Mouse (Mus musculus): ENCODE results near the gene Gm5617. TPM values are rescaled to one million over a fixed set of nuclear protein-coding genes. Genes with fewer than 3 reads are reported as not detected.
A peak's percentile ranks its signal among the peaks of the same experiment; 100 is the strongest.
"Not testable (repeated sequence)": the region's sequence is repeated elsewhere in the genome, so short reads cannot be mapped to it uniquely, and the experiment has no call there.

Gene Gm5617
- total RNA-seq (2021) = 10 to 100 TPM; 11.7 to 14.2 TPM

DNA sequence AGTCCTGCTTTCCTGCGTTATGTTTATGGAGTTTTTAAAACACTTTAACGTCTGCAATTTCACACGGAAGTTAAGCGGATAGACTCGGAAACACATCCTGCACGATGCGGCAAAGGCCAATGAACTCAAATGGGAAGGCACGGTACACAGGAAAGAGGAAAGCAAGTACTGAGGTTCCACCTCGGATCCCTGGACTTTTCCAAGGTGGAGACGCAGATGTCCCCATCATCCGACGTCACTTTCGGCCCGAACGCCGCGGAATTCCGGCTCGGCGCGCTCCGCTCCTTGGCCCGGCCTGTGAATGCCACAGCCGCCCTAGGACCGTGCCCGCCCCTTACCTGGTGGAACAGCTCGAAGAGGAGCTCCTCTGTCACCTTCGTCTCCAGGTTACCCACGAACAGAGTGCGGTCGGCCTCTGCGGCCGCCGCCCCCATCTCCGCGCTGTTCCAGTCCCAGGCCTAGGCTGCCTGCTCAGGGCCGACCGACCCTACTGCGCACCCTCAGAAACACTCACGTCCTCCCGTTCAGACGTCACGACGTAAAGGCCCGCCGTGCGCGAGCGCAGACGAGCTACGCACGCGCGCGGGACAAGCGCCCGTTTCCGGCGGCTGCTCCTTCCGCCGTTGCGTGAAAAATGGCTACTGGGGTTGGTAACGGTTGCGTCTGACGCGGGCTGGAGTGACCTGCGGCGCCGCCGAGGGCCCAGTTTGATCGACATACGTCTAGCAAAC, at the start of gene Gm5617, which contains the start of gene Rbm7:
TSS of gene Gm5617 (plus strand) at position 626 of the 731 bp plus-strand sequence.
TSS of gene Rbm7 (minus strand) at position 483 of the 731 bp plus-strand sequence.
- DNase-seq (ENCODE audit: extremely low spot score in 1 of 2, low spot score in 1 of 2) = peak; percentile 87 to 91

DNA sequence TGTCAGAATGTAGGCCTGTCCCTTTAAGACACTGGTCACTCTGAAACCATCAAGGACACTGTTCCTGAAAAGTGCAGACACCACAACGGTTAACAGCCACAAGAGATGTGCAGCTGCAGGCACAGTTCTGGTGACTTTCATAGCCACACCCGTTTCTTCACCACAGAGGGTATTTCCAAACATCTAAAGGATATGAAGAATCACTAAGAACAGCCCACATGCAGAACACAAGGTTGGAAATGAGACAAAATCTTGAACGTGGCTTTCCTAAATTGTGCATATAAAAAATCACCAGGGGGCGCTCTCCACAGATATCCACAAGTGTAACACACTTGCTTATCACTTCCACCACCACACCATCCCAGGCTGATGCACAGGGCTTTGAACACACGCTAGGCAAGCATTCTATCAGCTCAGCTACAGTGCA, 47.4 kb upstream of the Gm5617 start:
- peak in 1 of 2 experiments; percentile 14 for DNase-seq (ENCODE audit: extremely low spot score in 1 of 2, low spot score in 1 of 2)

DNA sequence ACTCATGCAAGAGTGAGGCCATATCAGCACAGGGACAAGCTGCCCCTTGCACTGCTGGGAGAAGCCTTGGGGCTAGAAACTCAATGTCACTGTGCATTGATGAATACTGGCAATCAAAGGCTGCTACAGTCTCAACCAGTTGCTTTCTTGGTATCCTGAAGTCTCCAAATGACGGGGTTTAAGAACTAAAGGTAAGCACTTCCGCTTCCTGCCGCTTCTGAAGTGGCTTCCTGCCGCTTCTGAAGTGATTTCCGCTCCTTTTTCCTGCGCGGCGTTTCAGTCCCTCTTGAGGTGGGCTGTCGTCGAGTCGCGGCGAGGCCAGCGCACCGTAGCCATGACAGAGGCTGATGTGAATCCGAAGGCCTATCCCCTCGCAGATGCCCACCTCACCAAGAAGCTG, 45.2 kb upstream of the Gm5617 start:
- no peak for DNase-seq (ENCODE audit: extremely low spot score in 1 of 2, low spot score in 1 of 2)

DNA sequence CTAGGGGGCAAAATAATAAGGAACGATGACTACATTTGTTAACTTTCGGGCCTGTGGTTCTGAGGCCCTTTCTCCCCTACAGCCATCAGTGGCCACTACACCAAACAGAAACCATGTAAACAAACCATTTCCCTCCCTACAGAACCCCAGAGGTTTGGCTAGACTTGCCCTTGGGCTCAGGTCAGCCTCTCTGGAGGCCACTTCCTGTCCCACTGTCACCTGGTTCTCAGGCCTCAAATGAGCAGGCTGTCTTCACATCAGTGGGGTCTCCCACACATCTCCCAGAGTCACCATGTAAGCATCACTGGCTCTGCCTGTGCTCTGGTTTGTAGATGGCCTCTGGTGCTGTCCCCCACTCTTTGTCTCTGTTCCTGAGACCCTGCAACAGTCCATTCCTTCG, 39.3 kb upstream of the Gm5617 start:
- DNase-seq (ENCODE audit: extremely low spot score in 1 of 2, low spot score in 1 of 2) = no peak

DNA sequence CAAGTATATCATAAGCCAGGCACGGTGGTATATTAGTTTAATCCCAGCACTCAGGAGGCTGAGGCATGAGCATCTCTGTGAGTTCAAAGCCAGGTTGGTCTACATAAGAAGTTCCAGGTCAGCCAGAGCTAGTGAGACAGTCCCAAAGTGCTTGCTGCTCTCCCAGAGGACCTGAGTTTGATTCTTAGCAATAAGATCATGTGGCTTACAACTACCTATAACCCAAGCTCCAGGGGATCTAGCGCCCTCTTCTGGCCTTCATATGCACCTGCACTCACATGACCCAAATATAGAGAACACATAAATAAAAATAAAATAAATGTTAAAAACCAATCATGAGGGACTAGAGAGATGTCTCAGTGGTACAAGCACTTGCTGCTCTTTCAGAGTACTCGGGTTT, 36.4 kb upstream of the Gm5617 start:
- no peak for DNase-seq (ENCODE audit: extremely low spot score in 1 of 2, low spot score in 1 of 2)

DNA sequence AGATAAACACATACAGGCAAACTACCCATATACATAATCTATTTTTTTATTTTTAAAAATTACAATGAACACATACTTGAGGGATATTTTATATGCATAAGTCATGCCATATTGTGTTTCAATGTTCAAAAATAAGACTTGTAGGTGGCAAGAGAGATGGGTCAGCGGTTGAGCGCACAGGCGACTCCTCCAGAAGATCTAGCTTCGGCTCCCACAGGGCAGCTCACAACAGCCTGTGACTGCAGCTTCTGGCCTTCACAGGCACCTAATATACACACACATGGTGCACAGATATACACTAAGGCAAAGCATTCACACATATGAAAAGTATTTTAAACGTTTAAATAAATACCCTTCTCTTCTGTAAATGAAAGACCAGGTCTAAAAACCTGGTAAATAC, 35.9 kb upstream of the Gm5617 start:
- no peak for DNase-seq (ENCODE audit: extremely low spot score in 1 of 2, low spot score in 1 of 2)

DNA sequence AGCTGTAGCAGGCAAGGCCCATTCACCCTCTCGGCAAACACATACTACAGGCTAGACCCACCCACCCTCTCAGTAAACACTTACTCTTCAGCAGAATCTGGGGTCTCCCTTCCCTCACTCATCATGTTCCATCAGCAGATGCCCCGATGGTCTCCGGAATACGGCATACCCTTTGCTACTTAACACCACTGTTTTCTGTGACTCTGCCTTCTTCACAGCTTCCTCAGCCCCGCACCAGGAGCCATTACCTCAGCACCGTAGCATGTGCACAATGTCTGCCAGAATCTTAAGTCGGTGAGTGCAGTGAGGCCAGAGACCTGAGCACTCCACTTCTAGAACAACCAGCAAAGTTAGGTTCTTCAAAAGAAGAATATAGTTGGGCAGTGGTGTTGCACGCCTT, 34.5 kb upstream of the Gm5617 start:
- DNase-seq (ENCODE audit: extremely low spot score in 1 of 2, low spot score in 1 of 2) = no peak

DNA sequence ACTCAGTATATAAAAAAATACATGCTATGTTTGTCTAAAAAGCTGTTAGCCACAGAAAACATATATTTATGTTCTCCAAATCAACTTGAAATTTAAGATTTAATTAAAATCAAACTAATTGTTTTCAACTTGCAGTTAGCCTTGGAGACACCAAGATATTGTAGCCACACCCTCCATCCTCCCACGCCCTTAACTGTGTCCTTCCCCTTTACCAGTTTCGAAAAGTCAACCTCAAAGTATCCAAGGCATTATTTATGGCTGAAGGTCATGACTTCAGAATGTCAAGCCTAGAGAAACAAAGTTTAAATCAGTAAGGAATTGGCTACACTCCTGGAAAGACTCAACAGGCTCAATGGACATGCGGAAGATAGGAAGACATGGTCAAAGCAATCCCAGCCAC, 33.7 kb upstream of the Gm5617 start:
- no peak for DNase-seq (ENCODE audit: extremely low spot score in 1 of 2, low spot score in 1 of 2)

DNA sequence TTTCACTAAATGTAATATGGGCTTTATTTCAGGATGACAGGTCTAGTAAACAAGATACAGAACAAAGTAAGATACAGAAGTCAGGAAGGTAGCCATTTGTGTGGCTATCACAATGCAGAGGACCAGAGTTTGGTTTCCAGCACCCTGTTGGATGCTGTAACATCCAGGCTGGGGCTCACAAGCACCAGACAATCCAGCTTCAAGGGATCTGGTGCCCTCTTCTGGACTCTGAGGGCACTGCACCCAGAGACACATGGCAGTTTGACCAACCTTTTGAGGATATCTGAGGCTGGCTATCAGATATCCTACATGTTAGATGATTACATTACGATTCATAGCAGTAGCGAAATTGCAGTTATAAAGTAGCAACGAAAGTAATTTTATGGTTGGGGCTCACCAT, 29.6 kb upstream of the Gm5617 start:
- DNase-seq (ENCODE audit: extremely low spot score in 1 of 2, low spot score in 1 of 2) = no peak

DNA sequence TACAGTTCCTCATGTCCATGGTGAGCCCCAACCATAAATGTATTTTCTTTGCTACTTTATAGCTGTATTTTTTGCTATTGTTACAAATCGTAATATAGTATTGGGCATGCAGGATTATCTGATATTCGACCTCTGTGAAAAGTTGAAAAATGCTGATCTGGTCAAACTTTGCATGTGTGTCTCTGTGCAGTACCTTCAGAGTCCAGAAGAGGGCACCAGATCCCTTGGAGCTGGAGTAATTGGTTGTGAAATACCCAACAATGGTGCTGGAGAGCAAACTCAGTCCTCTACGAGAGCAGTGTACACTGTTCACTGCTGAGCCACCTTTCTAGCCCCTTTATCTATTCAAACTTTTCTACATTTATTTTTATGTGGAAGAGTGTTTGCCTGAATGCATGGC, 28.4 kb upstream of the Gm5617 start:
- DNase-seq (ENCODE audit: extremely low spot score in 1 of 2, low spot score in 1 of 2) = peak; percentile 29 to 77

DNA sequence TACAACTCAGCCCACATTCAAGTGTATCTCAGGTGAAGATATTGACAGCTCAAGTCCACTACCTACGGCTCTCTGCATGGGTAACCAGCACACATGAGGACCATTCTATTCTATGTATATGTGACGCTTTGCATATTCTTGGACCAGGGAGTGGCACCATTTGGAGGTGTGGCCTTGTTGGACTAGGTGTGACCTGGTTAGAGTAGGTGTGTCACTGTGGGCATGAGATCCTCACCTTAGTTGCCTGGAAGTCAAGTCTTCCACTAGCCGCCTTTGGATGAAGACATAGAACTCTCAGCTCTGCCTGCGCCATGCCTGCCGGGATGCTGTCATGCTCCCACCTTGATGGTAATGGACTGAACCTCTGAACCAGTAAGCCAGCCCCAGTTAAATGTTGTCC, 27.8 kb upstream of the Gm5617 start:
- DNase-seq (ENCODE audit: extremely low spot score in 1 of 2, low spot score in 1 of 2) = not testable (repeated sequence)

DNA sequence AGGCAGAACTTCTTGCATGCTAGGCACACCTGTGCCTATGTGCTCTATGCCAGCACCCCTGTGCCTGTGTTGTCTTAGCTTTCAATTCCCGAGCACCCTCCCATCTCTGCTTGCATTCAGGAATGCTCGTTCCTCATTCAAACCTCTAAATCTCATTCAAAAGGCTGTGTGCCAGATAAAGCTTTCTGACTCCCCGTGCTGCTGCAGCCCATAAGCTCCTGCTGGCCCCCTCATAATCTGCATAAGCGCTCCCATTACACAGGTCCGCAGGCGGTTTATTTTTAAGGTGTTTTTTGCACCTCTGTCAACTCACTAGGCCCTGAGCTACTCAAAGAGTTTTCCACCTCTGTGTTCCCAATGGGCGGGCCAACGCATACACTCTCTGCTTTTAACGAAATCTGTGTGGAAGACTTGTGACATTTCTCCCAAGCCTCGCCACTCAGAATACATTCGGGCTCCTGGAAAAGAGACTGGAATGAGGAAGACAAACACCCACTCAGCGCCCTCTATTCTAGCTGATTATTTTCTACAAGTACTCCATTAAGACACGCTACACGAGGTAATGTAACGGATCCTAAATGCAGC, 22.7 kb upstream of the Gm5617 start:
- DNase-seq (ENCODE audit: extremely low spot score in 1 of 2, low spot score in 1 of 2) = no peak

DNA sequence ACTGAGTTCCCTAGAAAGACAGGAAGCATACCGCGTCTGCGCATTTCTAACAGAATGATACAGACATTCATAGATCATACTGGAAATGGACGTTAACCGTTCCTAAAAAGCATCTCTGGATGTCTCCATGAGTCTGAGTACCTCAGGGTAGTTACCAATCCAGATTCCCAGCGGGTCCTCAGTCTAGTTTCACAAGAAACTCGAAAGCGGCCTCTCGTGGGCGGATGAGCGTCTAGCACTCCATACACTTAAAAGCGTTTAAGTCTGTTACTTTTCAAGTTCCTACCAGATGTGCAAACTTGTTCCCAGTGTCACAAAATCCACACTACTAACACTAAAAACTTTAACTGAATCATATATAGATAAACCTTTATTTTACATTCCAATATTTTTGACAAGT, 22.1 kb upstream of the Gm5617 start:
- DNase-seq (ENCODE audit: extremely low spot score in 1 of 2, low spot score in 1 of 2) = no peak

DNA sequence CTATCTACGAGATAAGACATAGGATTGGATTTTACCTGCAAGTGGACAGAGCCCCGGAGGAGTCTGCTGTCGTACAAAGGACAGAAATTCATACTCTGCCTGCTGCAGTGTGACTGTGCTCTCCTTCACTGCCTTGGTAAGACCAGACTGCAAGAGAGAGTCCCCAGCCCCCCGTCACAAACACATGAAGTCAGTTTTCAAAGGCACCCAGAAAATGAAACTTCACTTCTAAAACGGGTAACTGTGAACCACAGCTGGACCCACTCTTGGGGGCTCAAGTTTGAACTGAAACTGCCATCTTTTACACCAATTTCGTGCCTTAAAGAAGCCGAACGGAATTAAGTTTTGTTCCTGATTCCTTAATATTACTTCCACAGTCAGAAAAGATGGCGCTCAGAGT, 20.9 kb upstream of the Gm5617 start:
- no peak for DNase-seq (ENCODE audit: extremely low spot score in 1 of 2, low spot score in 1 of 2)

DNA sequence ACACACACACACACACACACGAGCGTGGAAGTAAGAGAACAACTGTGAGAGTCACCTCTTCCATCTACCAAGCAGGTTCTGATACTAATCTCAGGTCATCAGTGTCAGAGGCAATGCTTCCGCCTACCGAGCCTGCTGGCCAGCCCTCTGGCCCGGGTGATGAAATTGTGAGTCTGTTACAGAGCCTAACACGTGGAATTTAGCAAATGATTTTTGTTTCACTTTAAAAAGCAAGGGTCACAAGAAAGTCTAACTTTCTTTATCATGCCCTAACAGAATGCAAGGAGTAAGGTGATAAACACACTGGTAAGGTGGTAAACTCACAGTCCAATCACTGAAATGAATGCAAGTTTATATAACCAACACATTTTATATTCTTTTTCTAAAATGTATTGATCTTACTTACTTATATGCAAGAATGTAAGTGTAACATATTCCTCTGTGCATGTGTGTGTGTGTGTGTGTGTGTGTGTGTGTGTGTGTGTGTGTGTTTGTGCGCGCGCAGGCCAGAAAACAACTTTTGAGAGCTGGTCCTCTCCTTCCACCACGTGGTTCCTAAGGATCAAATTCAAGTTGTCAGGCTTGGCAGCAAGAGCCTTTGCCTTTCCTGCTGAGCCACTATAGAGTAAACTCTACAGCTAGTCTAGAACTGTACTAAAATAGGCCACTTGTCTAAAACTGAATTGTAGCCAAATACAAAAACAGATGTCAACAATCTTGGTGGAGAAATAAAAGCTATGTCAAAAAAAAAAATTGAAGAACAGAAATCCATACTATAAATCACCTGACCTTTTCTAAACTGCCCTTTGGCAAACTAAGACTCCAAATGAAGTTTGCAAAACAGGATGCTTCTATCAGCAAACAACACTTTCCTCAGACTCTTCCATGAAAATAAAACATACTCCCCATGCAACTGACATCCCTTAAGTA, 18.7 kb upstream of the Gm5617 start:
- no peak for DNase-seq (ENCODE audit: extremely low spot score in 1 of 2, low spot score in 1 of 2)

DNA sequence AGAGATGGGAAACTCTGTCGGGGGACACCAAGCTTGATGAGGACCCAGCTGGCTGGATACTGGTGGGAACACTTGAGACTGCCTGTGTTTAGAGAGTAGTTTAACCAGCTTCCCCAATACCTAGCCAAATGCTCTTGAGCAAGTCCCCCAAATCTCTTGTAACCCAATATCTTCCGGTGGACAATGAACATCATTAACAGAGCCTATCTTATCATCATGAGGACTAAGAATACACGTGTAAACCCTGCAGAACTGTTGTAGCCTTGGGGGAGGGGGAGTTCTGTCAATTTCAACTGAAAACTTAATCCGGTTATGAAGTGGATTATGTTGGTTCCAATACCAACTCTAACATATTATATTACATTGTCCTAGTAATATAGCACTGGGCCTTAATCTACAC, 16.4 kb upstream of the Gm5617 start:
- DNase-seq (ENCODE audit: extremely low spot score in 1 of 2, low spot score in 1 of 2) = no peak

DNA sequence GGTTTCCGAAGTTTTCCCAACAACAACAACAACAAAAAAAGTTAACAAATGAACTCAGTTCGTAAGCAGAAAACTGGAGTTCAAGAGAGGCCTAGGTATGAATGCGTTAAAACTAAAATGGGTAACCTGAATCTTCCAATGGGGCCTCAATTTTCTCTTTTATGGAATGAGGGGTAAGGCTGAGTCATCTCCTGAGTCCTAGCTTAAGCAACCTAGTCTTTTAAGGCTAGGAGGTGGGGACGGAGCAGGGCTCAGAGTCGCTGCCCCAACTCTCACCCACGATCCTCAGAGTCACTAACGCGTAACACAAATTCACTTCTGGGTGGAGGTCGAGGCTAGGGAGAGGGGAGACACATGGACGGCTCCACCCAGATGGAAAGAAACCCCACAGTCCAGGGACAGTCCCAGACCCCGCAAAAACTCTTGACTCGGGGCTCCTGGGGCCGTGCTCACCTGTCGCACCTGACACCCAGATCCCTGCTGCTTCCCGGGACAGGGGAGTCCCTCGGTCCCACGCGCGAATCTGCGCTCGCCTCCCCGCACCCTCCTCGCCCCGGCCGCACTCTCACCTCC, 15.3 kb upstream of the Gm5617 start:
- no peak for DNase-seq (ENCODE audit: extremely low spot score in 1 of 2, low spot score in 1 of 2)

DNA sequence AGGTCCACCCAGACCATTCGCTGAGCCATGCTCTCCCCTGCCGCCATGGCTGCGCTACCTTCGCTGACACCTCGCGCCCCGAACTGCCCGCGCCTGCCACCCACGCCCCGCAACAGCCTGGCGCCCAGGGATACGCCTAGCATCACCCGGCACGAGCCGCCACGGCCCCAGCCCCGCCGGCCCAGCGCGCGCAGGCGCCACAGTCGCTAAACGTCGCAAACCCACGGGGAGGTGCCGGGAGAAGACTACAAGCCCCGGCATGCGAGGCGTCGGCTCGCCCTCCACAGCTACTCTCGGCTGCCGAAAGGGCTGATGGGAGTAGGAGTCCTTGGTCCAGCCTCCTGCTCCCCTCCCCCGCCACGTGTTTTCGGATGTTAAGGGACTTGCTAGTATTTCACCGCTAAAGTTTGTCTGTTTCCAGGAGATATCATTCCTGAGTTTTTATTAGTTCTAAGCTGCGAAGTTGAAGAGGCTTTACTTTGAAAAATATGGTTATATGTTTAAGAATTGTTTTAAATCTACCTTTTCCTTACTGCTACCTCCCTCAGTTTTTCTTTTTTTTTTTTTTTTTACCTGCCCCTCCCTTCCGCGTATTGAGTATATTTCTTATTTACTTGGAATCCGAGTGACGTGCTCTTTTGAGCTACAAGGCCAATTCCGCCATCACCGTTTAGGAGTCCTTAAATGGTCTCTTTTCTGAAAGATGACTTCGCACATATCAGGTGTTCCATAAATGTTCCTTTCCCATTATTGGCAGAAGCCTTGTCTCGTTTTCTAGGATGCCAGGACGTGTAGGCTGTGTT, 14.6 kb upstream of the Gm5617 start, which contains the start of gene Rexo2:
TSS of gene Rexo2 (minus strand) at position 213 of the 803 bp plus-strand sequence.
- peak; percentile 85 to 88 for DNase-seq (ENCODE audit: extremely low spot score in 1 of 2, low spot score in 1 of 2)

DNA sequence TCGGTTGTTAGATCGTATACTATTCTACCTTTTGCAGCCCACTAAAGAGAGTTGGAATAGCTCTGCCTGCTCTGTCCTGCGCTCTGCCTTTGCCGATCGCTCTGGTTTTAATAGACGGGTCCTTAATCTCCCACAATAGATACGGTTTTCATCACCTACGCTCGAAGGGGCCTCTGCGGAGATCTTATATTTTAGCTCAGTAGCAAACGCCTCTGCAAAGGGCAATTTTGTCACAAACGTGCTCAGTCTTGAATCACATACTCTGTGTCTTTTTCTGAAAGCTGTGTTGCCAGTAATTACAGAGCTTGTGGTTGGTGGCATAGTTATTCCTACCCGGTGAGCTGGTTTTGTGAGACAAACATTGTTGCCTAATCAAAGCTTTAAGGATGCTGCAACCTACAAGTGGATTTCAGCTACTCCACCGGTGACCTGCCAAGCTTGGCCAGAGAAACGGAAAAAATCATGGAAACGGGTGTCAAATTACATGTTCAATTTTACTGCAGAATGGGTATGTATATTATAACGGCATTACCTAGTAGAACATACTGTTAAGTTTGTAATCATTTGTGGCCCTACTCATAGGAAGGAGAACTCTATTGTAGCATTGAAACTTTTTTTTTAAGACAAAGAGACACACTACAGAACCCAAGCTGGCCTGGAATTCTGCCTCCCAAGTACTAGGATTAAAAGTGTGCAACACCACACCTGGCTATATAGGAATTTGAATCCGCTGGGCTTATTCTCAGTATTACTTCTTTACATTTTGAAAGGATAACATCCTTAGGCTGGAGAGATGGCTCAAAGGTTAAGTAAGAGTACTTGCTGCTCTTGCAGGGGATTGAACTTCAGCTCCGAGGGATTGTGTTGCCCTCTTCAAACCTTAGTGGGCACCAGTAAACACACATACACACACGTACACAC, 13.8 kb upstream of the Gm5617 start:
- no peak for DNase-seq (ENCODE audit: extremely low spot score in 1 of 2, low spot score in 1 of 2)

All from layer of hippocampus, postnatal 25 days (tissue).